Mouse (Mus musculus) cerebellum, postnatal 14 days (tissue): ENCODE measurements at regions not wholly inside any gene's neighbourhood (a gene's known extent, or its start where the extent isn't known, plus 50 kb on each side); places are given as distances from the start of the nearest gene placed in this dataset.

Experiments
- DNase-seq, 2 experiments: peaks; one replicate each; pipeline ENCODE4 v3.0.0; 2021; ENCODE audit warnings: mixed read lengths in 2 of 2

- no peak for DNase-seq
Measured at GRCm38 (mm10) chr3:52498506-52499228, 230.5 kb downstream of the Foxo1 start.

GRCm38 (mm10) chr3:52496965-52497364 is 228.8 kb downstream of the Foxo1 start:
- DNase-seq, result no peak

- no peak for DNase-seq
Measured at GRCm38 (mm10) chr3:52495401-52495800, 227.3 kb downstream of the Foxo1 start.

GRCm38 (mm10) chr3:52494924-52495323 is 226.8 kb downstream of the Foxo1 start:
- DNase-seq, result no peak

GRCm38 (mm10) chr3:52479186-52479585 is 211.1 kb downstream of the Foxo1 start:
- DNase-seq, result no peak

GRCm38 (mm10) chr3:52469900-52470299 is 201.8 kb downstream of the Foxo1 start:
- DNase-seq, result no peak

- no peak for DNase-seq
Measured at GRCm38 (mm10) chr3:52469397-52469796, 201.3 kb downstream of the Foxo1 start.

- DNase-seq, result no peak
Measured at GRCm38 (mm10) chr3:52468326-52468725, 200.2 kb downstream of the Foxo1 start.

GRCm38 (mm10) chr3:52467876-52468275 is 199.7 kb downstream of the Foxo1 start:
- DNase-seq, result no peak

GRCm38 (mm10) chr3:52466984-52467565 is 198.9 kb downstream of the Foxo1 start:
- DNase-seq, result no peak

GRCm38 (mm10) chr3:52466571-52466970 is 198.4 kb downstream of the Foxo1 start:
- peak; percentile 43 to 74 for DNase-seq

GRCm38 (mm10) chr3:52463911-52464310 is 195.8 kb downstream of the Foxo1 start:
- no peak for DNase-seq

- DNase-seq, result no peak
Measured at GRCm38 (mm10) chr3:52454955-52455354, 186.8 kb downstream of the Foxo1 start.

- DNase-seq, result no peak
Measured at GRCm38 (mm10) chr3:52453041-52453440, 184.9 kb downstream of the Foxo1 start.

- no peak for DNase-seq
Measured at GRCm38 (mm10) chr3:52452345-52452744, 184.2 kb downstream of the Foxo1 start.

GRCm38 (mm10) chr3:52446991-52447390 is 178.9 kb downstream of the Foxo1 start:
- no peak for DNase-seq

GRCm38 (mm10) chr3:52446500-52446899 is 178.4 kb downstream of the Foxo1 start:
- no peak for DNase-seq

GRCm38 (mm10) chr3:52444420-52445119 is 176.4 kb downstream of the Foxo1 start:
- DNase-seq, result no peak

GRCm38 (mm10) chr3:52443856-52444255 is 175.7 kb downstream of the Foxo1 start:
- DNase-seq, result peak; percentile 33 to 50

- no peak for DNase-seq
Measured at GRCm38 (mm10) chr3:52429014-52429589, 161.0 kb downstream of the Foxo1 start.

GRCm38 (mm10) chr3:52422826-52423225 is 154.7 kb downstream of the Foxo1 start:
- no peak for DNase-seq

- DNase-seq, result no peak
Measured at GRCm38 (mm10) chr3:52416261-52416660, 148.1 kb downstream of the Foxo1 start.

GRCm38 (mm10) chr3:52415361-52415760 is 147.2 kb downstream of the Foxo1 start:
- DNase-seq, result no peak

GRCm38 (mm10) chr3:52414017-52414416 is 145.9 kb downstream of the Foxo1 start:
- no peak for DNase-seq
